Mouse (Mus musculus) hindbrain, embryonic 11.5 days (tissue): Measurements from ENCODE around the gene C1galt1. TPM values are rescaled to one million over a fixed set of nuclear protein-coding genes. Genes with fewer than 3 reads are reported as not detected.

ENCODE experiments used
- ATAC-seq: fragments of 200-750 bp; cut with Nextera tagmentation; 2 replicates; pipeline ENCODE4 v1.8.0; 2017; ENCODE audit warnings: mild to moderate bottlenecking, moderate TSS enrichment, moderate library complexity; ENCODE audit not compliant: low FRiP score
- DNase-seq: peaks from one replicate; pipeline ENCODE4 v3.0.0-alpha.2; 2015; ENCODE audit warnings: low spot score
- H3K27ac ChIP-seq: fragments of 300-500 bp; sonication (generic); 2 replicates; pipeline ENCODE4 v1.5.1; 2014; ENCODE audit warnings: mild to moderate bottlenecking, low read depth, low read length
- H3K27me3 ChIP-seq: fragments of 300-500 bp; sonication (generic); 2 replicates; pipeline ENCODE4 v1.6.1; 2014; ENCODE audit warnings: mild to moderate bottlenecking, low read length, moderate library complexity, mixed read lengths; ENCODE audit not compliant: control insufficient read depth, insufficient read depth
- H3K36me3 ChIP-seq: fragments of 300-500 bp; sonication (generic); 2 replicates; pipeline ENCODE4 v1.6.1; 2014; ENCODE audit warnings: mild to moderate bottlenecking, low read length, moderate library complexity, mixed read lengths; ENCODE audit not compliant: control insufficient read depth, insufficient read depth
- H3K4me1 ChIP-seq: fragments of 300-500 bp; sonication (generic); replicated peaks from 2 replicates; pipeline ENCODE4 v1.6.1; 2014; ENCODE audit warnings: low read length, mixed read lengths; ENCODE audit not compliant: control insufficient read depth, insufficient read depth
- H3K4me2 ChIP-seq: fragments of 300-500 bp; sonication (generic); replicated peaks from 2 replicates; pipeline ENCODE4 v1.6.1; 2014; ENCODE audit warnings: mild to moderate bottlenecking, low read depth, low read length
- H3K4me3 ChIP-seq: fragments of 300-500 bp; sonication (generic); 2 replicates; pipeline ENCODE4 v1.5.1; 2014; ENCODE audit warnings: low read depth, low read length
- H3K9ac ChIP-seq: fragments of 300-500 bp; sonication (generic); 2 replicates; pipeline ENCODE4 v1.6.1; 2014; ENCODE audit warnings: low read depth, low read length
- H3K9me3 ChIP-seq: fragments of 300-500 bp; sonication (generic); 2 replicates; pipeline ENCODE4 v1.6.1; 2016; ENCODE audit warnings: low read length; ENCODE audit not compliant: control insufficient read depth
- WGBS: fragments of 180-500 bp; shearing (Covaris S2); extraction: QIAGEN DNeasy Blood & Tissue Kit; methylation state at CpG from one replicate; pipeline ENCODE4 v1.1.7; 2014; 5-methylcytosine and 5-hydroxymethylcytosine counted together
- polyA plus RNA-seq: library from polyadenylated mRNA; unstranded; fragments of >200 nt; fragmentation: Nextera tagmentation; extraction: Ambion mirVana; gene quantifications from 2 replicates; pipeline ENCODE4 v1.2.1, GENCODE M21; 2014

Gene C1galt1
- polyA plus RNA-seq, 1 experiment from 2014 or later, result 4.1 TPM

- DNase-seq (no peak), ATAC-seq (peak; percentile 7; the same call in 1 of the 2 replicates)
- H3K4me3 ChIP-seq, result peak overlapping the region; percentile 79; the same call in 1 of the 2 replicates
- H3K4me2 ChIP-seq, result 0 out of 2 replicates have a peak overlapping the region, but pooled peaks have one; percentile 1
- no peaks in the 10 kb centered on the region for H3K27me3 ChIP-seq
- H3K36me3 ChIP-seq, result no peaks in the 10 kb centered on the region
- no peaks in the 10 kb centered on the region for H3K4me1 ChIP-seq
- H3K9me3 ChIP-seq, result no peaks in the 10 kb centered on the region
- no peak overlapping the region for H3K9ac ChIP-seq
- H3K27ac ChIP-seq, result no peak overlapping the region
- 64% methylated on average over 10 of the region's 10 CpGs for WGBS
Observed at GRCm38 (mm10) chr6:7843726-7844411, 773 bp upstream of the C1galt1 start.

- under 1% methylated on average over 28 of the region's 33 CpGs for WGBS
- Histone ChIP-seq H3K4me2 (peak overlapping the region; percentile 1; the same call in 1 of the 2 replicates), H3K27ac (peak overlapping the region; percentile 83)
Observed at GRCm38 (mm10) chr6:7844412-7844801, 235 bp upstream of the C1galt1 start.

GRCm38 (mm10) chr6:7845680-7846017 lies 1.0 kb downstream of the C1galt1 start:
- ATAC-seq (no peak), DNase-seq (peak; percentile 19)
- H3K4me2 ChIP-seq, result peak overlapping the region; percentile 47
- H3K27me3 ChIP-seq, result no peaks in the 10 kb centered on the region
- 30% methylated on average over 6 of the region's 6 CpGs for WGBS
- H3K4me3 ChIP-seq, result peak overlapping the region; percentile 79
- no peaks in the 10 kb centered on the region for H3K36me3 ChIP-seq
- H3K9ac ChIP-seq, result no peak overlapping the region
- H3K4me1 ChIP-seq, result no peaks in the 10 kb centered on the region
- H3K9me3 ChIP-seq, result no peaks in the 10 kb centered on the region
- H3K27ac ChIP-seq, result no peak overlapping the region

More at GRCm38 (mm10) chr6:7844412-7844801, 235 bp upstream of the C1galt1 start:
- Histone ChIP-seq H3K27me3 (no peaks in the 10 kb centered on the region), H3K9me3 (no peaks in the 10 kb centered on the region), H3K4me3 (peak overlapping the region; percentile 79), H3K4me1 (no peaks in the 10 kb centered on the region), H3K36me3 (no peaks in the 10 kb centered on the region), H3K9ac (peak overlapping the region; percentile 84)
- DNase-seq (peak; percentile 98), ATAC-seq (peak; percentile 99)

- Histone ChIP-seq H3K27ac (no peak overlapping the region), H3K36me3 (no peaks in the 10 kb centered on the region), H3K4me2 (no peak overlapping the region), H3K4me1 (no peaks in the 10 kb centered on the region), H3K9ac (no peak overlapping the region), H3K27me3 (no peaks in the 10 kb centered on the region), H3K4me3 (no peak overlapping the region), H3K9me3 (no peaks in the 10 kb centered on the region)
- 73% methylated on average over 8 of the region's 8 CpGs for WGBS
- DNase-seq, result no peak
- no peak for ATAC-seq
Observed at GRCm38 (mm10) chr6:7846726-7847439, 2.2 kb downstream of the C1galt1 start.

- no peaks in the 10 kb centered on the region for H3K36me3 ChIP-seq
- no peaks in the 10 kb centered on the region for H3K9me3 ChIP-seq
- no peak overlapping the region for H3K4me2 ChIP-seq
- no peak for ATAC-seq
- no peak overlapping the region for H3K4me3 ChIP-seq
- no peaks in the 10 kb centered on the region for H3K4me1 ChIP-seq
- DNase-seq, result no peak
- H3K27me3 ChIP-seq, result no peaks in the 10 kb centered on the region
- 58% methylated on average over 6 of the region's 6 CpGs for WGBS
- no peak overlapping the region for H3K27ac ChIP-seq
- H3K9ac ChIP-seq, result no peak overlapping the region
Observed at GRCm38 (mm10) chr6:7847890-7848508, 3.4 kb downstream of the C1galt1 start.

- WGBS, result 89% methylated on average over 9 of the region's 9 CpGs
Observed at GRCm38 (mm10) chr6:7848714-7849113, 4.1 kb downstream of the C1galt1 start.

GRCm38 (mm10) chr6:7851036-7851435 lies 6.4 kb downstream of the C1galt1 start:
- Histone ChIP-seq H3K27me3 (no peaks in the 10 kb centered on the region), H3K4me2 (no peak overlapping the region), H3K36me3 (no peaks in the 10 kb centered on the region), H3K9ac (no peak overlapping the region), H3K4me1 (no peaks in the 10 kb centered on the region), H3K9me3 (no peaks in the 10 kb centered on the region), H3K4me3 (no peak overlapping the region), H3K27ac (no peak overlapping the region)
- no peak for DNase-seq
- 0 out of 2 replicates have a peak, but pooled peaks have one; percentile 53 for ATAC-seq
- 85% methylated on average over 2 of the region's 2 CpGs for WGBS

More at GRCm38 (mm10) chr6:7848714-7849113, 4.1 kb downstream of the C1galt1 start:
- Histone ChIP-seq H3K27ac (no peak overlapping the region), H3K4me3 (no peak overlapping the region), H3K9me3 (no peaks in the 10 kb centered on the region), H3K9ac (no peak overlapping the region), H3K36me3 (no peaks in the 10 kb centered on the region), H3K27me3 (no peaks in the 10 kb centered on the region), H3K4me1 (no peaks in the 10 kb centered on the region), H3K4me2 (no peak overlapping the region)
- ATAC-seq (no peak), DNase-seq (no peak)

GRCm38 (mm10) chr6:7852919-7853318 lies 8.3 kb downstream of the C1galt1 start:
- no peak overlapping the region for H3K4me3 ChIP-seq
- 73% methylated on average over 1 of the region's 1 CpGs for WGBS
- no peaks in the 10 kb centered on the region for H3K4me1 ChIP-seq
- H3K9me3 ChIP-seq, result no peaks in the 10 kb centered on the region
- DNase-seq, result no peak
- H3K9ac ChIP-seq, result no peak overlapping the region
- no peak overlapping the region for H3K4me2 ChIP-seq
- no peaks in the 10 kb centered on the region for H3K27me3 ChIP-seq
- no peak overlapping the region for H3K27ac ChIP-seq
- ATAC-seq, result no peak
- no peaks in the 10 kb centered on the region for H3K36me3 ChIP-seq
